Mouse (Mus musculus): ENCODE data around the gene Fetub.

- TF ChIP-seq CTCF (IDR thresholded peaks at IDR 0.05; ENCODE audit: extremely low read depth, insufficient read depth, low read length) (no peak), POLR2A (IDR thresholded peaks at IDR 0.05; ENCODE audit: extremely low read depth, insufficient read depth, low read length) (no peak)
Observed at GRCm38 (mm10) chr16:22899866-22900570, 18.1 kb upstream of the Fetub start.
